Mouse (Mus musculus) thymus, postnatal 0 days (tissue): ENCODE measurements around the gene Nacc2. TPM values are rescaled to one million over a fixed set of nuclear protein-coding genes. Genes with fewer than 3 reads are reported as not detected.

Source experiments
- DNase-seq: peaks from one replicate; pipeline ENCODE4 v3.0.0-alpha.2; 2015; ENCODE audit warnings: low spot score
- polyA plus RNA-seq: library from polyadenylated mRNA; unstranded; fragments of >200 nt; fragmentation: Nextera tagmentation; extraction: Ambion mirVana; gene quantifications from 2 replicates; pipeline ENCODE4 v1.2.1, GENCODE M21; 2015

Gene Nacc2
- polyA plus RNA-seq, result 2.2 and 2.8 TPM in 2 replicates

DNA sequence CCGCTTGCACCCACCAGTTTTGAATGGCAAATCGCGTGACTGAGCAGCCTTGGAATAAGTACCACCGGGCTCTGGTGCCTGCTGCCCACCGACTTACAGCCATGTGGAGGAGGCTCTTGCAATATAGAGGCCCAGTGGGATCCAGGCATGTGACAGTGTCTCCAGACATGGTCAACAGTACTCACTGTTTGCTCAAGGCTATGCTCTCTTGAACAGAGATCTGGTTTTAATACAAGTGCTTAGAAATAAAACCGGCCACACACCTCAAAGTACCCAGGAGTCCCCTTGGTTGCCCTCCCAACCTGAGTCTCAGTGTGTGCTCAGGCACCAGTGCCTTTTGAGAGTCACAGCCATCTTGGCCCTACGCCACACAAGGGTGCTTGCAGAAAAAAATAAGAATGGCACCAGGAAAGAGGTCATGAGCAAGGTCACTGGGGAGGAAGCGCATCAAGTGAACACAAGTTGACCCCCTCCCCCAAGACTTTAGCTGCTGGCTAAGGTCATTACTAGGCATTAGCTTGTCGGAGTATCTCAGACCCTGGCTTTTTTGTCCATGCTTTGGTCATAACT lies at the start of gene Nacc2:
Gene Nacc2, minus strand, starts transcription at position 142 of the 570 bp plus-strand sequence.
- no peak for DNase-seq

DNA sequence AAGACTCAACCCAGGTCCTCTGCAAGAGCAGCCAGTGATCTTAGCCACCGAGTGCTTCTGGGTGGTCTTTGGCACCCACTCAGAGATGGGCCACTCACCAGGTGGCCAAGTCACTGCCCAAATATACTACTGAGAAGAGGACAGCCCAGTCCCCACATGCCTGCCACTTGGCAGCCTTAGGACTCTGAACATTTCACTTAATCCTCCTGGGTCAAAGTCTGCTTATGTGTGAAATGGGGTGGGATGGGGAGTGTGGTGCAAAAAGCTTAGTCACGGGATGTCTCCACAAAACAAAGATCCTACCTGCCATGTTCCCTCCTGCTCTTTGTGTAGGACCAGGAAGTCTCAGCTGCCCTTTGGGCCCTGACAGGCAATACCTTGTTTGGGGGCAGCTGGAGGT lies 49.1 kb upstream of the Nacc2 start:
- DNase-seq, result no peak

DNA sequence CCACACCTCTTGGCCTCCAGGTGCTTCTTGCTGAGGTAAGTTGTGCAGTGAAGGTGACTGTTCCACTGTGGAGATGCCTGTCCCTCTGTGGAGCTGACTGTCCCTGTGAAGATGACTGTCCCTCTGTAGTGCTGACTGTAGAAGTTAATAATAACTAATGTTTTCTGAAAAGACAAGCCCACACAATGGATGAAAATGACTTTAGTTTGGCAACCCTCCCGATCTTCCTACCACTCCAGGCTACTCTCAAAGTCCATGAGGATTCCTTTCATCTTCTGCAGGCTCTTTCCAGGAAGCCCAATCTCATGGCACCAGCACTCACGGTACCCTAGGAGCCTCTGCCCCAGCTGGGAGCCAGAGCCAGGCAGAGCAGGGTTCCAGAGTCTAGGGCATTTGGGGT lies 47.4 kb upstream of the Nacc2 start:
- no peak for DNase-seq

DNA sequence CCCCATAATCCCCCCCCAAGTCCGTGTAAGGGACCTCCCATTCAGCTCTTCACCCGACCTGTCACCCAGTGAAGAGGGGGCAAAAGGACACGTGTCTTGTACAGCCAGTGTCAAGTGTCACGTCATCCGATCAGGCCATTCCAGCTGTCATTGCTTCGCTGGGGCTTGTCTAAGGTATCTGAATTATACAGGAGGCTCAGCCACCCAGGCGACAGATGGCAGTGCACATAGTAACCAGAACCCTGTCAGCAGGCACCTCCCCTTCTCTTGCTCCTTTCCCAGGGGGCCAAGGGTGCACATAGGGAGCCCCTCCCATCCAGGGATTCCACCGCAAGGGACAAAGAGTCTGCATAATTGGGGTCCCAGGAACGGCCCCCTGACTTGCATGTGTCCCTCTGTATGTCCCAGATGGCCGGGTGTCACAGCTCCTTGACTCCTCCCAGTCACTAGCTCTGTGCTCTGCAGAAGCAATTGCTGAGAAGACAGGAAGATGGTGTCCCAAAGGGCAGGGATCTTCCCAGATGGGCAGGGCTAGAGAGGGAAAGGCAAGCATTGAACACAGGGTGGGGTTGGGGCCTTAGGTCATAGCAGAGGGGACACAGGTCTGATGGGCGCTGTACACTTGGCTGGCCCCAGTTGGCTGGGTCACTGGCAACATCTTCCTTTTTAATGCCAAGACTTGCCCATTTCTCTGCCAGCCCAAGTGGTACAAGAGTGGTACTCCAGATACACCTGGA lies 46.0 kb upstream of the Nacc2 start:
- no peak for DNase-seq

DNA sequence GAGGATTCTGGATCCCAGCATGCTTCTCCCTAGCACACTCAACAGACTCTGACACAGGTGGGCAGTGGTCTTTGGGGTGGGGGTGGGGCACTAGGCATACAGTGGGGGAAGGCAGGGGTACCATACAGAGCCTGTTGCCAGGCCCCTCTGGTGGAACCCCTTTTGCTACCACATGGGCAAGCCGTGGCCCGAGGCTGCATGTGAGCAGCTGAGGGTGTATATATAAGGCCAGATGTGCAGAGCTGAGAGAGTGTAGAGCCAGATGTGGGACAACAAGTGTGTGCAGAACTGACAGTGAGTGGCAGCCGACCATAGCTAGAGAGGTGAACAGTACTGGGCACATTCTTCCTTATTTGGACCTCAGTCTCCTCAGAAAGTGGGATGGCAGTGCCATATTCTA lies 43.9 kb upstream of the Nacc2 start:
- no peak for DNase-seq

DNA sequence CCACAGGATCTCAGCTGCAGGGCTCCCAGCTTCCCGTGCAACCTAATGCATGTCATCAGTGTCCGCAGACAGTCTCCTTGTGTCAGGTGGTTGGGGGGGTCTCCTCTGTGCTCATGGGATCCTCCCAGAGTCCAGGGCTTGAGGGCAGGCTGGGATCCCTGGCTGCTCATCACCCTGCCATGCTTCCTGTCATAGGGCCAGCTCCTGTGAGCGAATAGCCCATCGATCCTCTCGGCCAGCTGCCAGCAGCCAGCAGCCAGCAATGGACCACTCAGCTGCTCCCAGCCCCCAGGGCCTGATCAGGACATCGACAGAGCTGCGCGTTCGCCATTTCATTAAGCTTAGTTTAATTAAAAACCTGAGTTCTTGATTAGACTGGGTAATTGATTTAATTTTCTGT lies 35.0 kb upstream of the Nacc2 start:
- DNase-seq, result no peak

DNA sequence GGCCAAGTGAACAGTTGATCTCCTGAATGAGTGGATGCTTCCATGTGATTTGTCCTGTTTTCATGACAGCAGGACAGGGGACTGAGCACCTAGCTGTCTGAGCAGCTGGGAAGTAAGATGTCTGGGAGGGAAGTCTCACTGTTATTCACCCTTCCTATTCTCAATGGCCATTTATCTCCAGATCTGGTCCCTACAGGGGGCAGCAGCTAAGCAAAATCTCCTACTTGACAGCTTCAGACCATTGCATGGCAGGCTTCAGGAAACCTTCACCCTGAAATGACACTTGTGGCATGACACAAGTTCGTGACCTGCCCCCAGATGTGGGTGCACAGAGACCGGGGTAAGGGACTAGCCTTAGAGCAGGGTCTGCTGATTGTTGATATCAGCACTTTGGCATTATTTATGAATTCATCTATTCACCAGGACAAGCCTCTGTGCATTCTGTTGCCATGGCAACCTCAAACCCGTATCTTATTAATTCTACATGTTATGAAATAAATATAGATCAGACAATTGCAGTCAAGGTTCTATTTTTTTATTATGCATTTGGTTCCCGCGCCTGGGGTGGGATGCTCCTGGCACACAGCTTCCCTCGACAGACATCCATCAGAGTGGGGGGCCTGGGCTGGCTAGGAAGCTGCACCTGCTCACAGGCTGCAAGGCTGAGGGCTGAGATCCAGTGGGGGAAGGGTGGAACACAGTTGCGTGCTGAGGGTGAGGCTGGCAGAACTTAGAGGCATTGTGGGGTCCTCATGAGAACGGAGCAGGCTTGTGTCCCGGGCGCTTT lies 33.4 kb upstream of the Nacc2 start:
- no peak for DNase-seq

DNA sequence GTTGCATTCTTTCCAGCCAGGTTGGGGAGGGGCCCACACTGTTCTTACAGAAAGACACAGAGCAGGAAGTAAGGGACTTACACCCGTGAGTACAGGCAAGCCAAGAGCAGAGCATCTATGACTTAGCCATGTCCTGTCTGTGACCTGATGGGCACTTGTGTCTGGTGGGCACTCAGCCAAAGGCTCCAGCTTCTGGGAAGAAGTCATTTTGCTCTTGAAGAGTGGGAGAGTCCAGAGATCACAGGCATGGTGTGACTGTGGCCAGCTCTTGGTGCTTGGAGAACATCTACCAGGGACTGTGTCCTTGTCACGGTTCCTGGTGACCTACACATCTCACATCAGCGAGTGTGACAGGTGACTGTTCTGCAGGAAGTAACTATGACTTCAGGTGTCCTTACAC lies 32.7 kb upstream of the Nacc2 start:
- no peak for DNase-seq

DNA sequence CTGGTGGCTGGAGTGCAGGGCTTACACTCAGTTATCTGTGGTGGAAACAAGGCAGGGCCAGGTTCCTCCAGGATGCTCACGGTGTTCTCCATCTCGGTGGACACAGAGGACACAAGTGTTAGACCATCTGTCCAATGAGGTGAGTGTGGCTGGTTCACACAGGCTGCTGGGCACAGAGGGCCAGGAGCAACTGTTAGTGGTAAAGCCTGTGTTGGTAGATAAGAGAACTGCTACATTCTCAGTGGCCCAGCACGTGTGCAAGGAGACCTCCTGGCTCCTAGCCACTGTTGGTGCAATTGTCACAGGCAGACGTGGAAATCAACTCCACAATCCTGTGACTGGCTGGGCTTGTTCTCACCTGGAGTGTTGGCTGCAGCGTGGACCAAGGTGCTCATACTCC lies 31.6 kb upstream of the Nacc2 start:
- DNase-seq, result no peak

DNA sequence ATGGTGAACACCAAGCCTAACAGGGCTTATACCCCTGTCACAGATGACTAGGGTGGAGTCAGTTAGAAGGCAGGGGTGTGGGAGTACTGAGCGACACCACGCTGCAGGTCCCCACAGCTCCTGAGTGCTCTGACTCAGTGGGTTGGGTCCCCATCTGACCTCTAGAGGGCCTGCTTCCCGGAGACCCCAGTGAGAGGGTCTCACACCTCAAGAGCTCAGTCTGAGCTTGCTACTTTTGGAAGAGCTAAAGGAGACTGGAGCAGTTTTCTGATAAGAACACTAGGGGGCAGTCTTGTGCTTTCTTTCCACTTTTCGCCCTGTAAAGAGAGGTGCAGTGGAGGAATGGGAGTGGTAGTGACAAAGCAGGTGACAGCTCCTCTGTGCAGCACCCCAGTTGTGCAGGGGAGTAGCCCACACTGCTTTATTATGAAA lies 30.9 kb upstream of the Nacc2 start:
- peak; percentile 80 for DNase-seq

DNA sequence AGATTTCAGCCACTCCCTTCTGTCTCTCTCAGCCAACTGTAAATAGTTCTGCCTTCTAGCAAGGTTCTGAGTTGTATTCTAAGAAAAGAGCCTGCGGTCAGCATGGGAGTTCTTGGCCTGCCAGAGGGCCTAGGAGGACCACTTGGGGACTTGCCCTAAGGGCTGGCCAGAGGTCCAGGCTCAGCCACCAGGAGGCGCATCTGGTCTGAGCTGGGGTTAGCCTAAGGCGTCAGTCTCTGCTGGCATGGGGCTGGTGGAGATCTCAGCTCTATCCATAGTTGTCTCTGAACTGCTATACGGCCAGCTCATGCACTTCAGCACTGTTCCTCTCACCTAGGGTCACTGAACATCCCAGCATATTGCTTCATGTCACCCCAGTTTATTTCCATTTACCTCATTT lies 30.3 kb upstream of the Nacc2 start:
- DNase-seq, result no peak

DNA sequence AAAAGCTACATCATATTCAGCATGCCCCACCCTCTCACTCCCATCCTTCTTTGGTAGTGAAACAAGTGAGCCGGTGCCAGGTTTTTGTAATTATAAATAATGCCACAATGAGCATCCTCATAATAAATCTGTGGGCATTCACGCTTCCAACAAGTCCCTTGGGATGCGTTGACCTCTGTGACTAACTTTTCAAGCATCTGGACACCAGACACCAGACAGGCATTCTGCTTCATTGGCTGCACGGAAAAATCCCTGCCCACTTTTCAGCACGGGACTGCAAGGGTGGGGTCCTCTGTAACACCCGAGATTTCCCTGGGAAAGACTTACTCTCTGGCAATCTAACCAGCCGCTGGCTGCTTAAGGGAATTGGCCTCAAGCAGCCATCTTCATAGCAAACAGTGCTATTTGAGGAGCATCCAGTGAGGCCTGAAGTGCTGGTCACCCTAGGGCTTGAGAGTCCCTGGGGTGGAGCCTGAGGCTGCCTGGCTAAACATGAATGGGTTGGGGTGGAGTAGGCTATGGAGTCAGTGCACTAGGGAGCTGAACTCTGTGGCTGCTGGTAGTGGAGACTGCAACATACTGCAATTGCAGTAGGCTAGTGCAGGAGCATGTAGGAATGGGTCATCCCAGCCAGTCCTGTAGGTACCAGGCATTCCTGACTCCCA lies 24.8 kb upstream of the Nacc2 start:
- DNase-seq, result no peak

DNA sequence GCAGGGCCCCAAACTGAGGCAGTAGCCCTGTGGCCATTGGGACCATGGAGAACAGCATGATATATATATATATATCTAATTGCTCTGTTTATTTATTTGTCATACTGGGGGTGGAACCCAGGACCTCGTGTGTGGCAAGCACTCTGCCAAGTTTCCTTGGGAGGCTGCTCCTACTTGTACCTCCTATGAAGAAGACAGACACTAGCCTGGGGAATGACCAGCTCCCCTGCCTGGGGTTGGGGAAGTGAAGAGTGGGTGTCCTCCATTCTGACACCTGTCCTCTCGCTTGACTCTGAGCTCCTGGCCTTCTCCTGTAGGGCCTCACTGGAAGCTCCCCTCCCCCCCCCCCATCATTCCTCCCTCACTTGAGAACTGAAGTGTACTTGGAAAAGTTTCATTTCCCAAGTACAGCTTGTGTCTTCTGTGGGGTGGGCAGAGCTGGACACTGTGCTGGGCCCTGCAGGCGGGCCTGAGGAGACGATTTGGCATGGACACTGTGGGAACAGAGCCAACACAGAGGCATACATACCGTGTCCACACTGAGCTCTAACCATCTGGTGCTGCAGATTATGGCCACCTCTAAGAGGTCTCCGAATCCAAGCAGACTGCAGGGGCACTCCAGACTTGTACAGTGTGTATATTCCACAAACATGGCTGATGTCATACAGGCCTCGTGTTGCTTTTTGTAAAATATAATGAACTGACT lies 23.5 kb upstream of the Nacc2 start:
- no peak for DNase-seq

DNA sequence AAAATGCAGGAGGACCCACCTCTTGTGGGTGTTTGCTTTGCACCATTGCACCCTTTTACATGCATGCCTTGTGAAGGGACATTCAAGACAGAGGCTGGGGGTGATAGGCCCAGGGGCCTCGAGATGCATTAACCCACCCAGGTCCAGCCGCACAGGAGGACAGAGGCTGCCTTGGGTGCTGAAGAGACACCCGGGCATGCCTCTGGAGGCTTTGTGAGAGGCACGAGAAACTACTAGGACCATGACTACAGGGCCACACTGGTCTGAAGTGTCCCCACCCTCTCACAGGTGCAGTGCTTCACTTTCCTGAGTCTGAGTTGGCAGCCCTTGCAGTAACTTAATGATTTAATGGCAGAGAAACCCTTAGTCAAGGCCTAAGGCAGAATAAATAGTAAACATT lies 22.1 kb upstream of the Nacc2 start:
- DNase-seq, result no peak

DNA sequence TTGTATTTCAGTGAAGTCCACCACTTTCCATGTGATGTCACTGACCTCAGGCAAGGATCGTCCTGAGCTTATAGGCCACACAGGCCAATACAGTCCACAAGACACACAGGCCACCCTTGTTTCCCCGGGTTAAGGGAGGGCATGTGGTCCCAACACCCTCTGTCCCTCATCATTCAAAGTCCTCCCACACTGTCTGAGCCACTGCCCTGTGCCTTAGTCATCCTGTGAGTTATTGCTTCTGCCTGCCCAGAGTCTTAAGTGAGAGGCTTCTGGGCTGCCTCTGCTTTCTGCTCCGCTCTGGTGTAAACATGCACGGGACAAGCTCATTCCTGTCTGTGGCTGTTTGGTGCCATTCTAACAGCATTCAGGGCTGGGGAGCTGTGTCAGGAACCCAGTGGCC lies 21.3 kb upstream of the Nacc2 start:
- no peak for DNase-seq

DNA sequence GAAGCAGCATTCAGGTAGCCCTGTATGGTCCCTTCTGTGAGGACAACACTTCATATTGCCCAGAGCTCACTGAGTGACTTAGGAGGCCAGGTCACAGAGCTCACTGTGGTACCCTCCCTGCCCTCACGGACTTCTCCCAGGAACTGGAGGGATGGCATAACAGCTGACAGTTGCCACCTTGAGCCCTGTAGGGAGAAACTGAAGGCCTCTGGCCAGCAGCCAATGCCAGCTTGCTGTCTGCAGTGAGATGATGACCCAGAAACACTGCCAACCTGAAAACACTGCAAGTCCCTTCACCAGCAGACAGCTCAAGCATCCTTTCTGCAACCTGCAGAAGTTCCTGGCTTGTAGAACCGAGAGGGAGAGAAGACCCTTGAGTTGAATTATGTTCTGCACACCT lies 20.5 kb upstream of the Nacc2 start:
- DNase-seq, result no peak

DNA sequence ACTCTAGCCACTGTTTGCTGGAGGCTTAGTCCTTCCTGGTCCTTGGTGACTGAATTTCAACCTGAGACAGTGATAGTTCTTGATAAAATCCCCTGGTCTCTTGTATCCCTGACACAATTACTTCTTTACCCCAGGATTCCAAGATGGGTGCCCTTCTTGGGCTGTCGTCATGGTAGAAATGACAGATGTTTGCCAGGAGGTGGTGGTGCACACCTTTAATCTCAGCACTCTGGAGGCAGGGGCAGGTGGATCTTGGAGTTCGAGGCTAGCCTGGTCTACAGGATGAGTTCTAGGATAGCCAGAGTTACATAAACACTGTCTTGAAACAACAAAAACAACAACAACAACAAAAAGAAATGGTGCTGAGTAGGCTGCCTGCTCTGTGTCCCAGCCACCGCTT lies 20.0 kb upstream of the Nacc2 start:
- DNase-seq, result no peak

DNA sequence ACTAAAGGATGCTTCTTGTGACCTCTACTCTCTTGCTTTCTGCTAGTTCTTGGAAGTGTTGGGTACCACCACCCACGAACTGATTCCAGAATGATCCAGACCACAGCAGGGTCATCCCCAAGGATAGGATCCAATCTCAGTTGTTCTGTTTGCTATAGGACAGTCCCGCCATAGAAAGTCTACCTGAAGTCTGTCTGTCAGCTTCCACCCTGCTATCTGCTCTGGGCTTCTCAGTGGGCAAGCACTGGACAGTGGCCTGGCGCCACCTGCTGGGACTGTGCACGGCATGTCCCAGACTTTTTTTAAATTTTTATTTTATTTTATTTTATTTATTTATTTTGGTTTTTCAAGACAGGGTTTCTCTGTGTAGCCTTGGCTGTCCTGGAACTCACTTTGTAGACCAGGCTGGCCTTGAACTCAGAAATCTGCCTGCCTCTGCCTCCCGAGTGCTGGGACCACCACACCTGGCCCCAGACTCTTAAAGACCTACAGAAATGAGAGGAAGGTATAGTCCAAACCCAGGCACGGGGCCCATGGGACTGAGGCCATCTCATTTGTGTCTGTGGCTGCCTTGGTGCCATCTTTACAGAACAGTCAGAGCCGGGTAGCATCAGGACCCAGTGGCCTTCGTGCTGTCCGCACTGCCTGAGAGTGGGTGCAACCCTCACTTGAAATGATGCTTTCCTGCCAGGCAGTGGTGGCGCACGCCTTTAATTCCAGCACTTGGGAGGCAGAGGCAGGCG lies 19.0 kb upstream of the Nacc2 start:
- no peak for DNase-seq

DNA sequence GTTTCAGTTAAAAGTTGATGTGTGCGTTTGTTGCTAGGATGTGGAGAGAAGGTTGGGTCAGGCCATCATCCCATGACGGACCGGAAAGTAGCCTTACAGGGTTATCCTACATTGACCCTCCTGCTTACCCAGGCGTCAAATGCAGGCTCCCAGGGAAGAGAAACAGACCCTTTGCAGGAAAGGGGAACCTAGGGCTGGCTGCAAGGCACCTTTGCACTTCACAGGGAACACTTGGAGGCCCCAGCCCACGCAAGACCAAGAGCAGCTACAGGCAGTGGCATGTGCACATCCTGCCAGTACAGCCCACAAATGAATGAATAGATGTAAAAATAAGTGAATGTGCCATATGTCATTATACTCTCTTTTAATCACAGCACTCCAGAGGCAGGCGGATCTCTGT lies 17.9 kb upstream of the Nacc2 start:
- no peak for DNase-seq

DNA sequence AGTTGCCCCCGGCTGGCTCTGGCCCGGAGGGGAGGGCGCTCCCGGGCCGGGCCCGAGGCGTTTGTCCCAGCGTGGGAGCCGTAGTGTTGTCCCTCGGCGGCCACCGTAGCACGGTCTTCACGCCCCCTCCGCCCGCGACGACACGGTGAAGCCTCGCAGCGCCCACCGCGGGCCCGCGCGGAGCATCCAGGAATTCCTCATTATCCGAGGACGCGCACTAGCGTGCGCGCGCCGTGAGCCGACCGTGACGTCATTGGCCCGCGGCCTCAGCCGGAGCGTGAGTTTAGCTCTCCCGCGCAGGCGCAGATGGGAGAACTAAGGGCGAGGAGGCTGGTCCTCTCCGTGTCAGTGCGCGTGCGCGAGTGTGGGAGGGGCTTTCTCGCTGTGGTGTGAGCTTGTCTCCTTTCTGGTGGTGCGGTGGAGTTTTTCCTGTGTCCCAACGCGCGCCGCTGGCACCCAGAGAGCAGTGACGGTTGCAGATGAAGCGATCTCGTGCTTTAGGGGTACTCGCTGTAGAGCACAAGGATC lies 17.3 kb upstream of the Nacc2 start:
- peak; percentile 100 for DNase-seq
